Mouse (Mus musculus): ENCODE data around the gene Clrn1. TPM values are rescaled to one million over a fixed set of nuclear protein-coding genes. Genes with fewer than 3 reads are reported as not detected.
"Not testable (repeated sequence)": the region's sequence is repeated elsewhere in the genome, so short reads cannot be mapped to it uniquely, and the experiment has no call there.

The Clrn1 gene
- polyA plus RNA-seq, 1 experiment from 2014 or later, result 0.63 TPM

DNA sequence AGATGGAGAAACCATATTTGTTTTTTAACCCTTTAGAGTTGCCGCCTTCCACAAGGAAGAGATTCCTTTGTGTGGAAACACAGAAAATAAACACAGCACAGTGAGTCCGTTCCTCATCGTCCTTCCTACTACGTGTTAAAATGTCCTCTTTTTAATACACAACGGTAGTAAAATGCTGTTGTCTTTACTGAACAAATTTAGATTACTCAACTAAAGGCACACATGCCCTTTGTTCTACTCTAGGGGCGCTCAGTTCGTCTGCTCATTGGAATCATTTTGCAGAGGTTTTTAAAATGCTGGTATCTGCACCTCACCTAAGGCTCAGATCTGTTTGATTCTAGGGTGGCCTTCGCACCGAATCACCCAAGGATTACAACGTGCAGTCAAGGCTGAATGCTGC lies 2.6 kb upstream of the Clrn1 start:
- H3K27ac ChIP-seq, result no peak overlapping the region
- no peak overlapping the region for H3K9ac ChIP-seq (replicated peaks)
- H3K4me1 ChIP-seq (replicated peaks), result peaks cover 17% of the 10 kb centered on the region; the same call in 1 of the 2 replicates
- H3K9me3 ChIP-seq, result no peaks in the 10 kb centered on the region
- no peak; the same call in 1 of the 2 replicates for ATAC-seq
- no peak overlapping the region for H3K4me2 ChIP-seq (replicated peaks)
- 85% methylated on average over 10 of the region's 10 CpGs for WGBS
- H3K36me3 ChIP-seq, result no peaks in the 10 kb centered on the region
- no peaks in the 10 kb centered on the region for H3K27me3 ChIP-seq
- no peak overlapping the region for H3K4me3 ChIP-seq (replicated peaks)

DNA sequence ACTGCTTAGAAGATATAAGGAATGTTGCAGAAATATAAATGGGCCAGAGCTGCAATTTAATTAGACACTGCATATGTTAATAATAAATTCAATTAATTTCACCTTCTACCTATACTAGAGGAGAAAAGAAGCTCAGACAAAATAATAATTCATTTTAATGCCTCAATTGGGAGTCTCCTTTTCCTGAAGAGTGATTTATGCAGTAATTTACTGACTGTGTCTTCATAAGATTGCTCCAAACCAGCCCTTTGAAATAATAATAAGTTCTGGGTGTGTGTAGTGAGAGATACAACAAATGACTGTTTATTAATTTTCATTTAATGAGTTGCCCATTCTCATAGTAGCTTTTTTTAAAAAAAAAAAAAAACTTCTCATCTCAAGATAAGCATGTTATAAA lies 1.6 kb downstream of the Clrn1 start:
- ATAC-seq, result no peak
- Histone ChIP-seq H3K27me3 (no peaks in the 10 kb centered on the region), H3K36me3 (no peaks in the 10 kb centered on the region), H3K4me3 (replicated peaks) (no peak overlapping the region), H3K27ac (no peak overlapping the region), H3K4me2 (replicated peaks) (no peak overlapping the region), H3K9me3 (no peaks in the 10 kb centered on the region), H3K9ac (replicated peaks) (no peak overlapping the region), H3K4me1 (replicated peaks) (peaks cover 13% of the 10 kb centered on the region; the same call in 1 of the 2 replicates)

DNA sequence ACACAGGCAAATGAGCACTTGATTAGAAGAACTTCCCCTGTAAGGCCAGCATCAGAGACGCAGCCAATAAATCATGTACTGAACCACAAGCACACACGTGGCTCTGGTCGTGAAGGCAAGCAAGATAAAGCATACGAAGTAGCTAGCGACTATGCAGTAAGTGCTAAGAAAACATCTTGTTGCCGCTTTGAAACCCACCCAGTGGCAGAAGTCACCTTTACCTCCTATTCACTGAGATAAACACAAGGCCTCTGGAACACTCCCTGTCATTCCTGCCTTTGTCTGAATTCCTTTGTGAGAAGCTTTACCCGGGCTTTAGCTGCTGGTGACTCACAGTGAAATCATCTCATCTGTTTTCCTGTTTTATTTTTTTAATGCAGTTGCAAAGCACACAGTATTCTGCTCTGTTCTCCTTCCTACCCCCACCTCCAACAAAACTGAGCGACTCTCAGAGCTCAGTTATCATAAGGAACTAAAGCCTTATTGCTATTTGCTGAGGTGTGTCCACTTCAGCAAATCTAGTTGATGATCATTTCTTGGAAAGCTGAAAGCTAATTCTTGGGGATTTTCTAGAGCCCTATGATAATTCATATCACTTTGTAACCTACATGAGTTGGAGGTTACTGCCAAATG lies 2.1 kb downstream of the Clrn1 start:
- 18% methylated on average over 8 of the region's 8 CpGs for WGBS
- Histone ChIP-seq H3K9ac (replicated peaks) (no peak overlapping the region), H3K4me1 (replicated peaks) (peaks cover 8% of the 10 kb centered on the region; the same call in 1 of the 2 replicates), H3K36me3 (no peaks in the 10 kb centered on the region), H3K27me3 (no peaks in the 10 kb centered on the region), H3K9me3 (no peaks in the 10 kb centered on the region), H3K27ac (no peak overlapping the region; the same call in 1 of the 2 replicates), H3K4me2 (replicated peaks) (no peak overlapping the region), H3K4me3 (replicated peaks) (no peak overlapping the region)
- peak; percentile 22; the same call in 1 of the 2 replicates for ATAC-seq

DNA sequence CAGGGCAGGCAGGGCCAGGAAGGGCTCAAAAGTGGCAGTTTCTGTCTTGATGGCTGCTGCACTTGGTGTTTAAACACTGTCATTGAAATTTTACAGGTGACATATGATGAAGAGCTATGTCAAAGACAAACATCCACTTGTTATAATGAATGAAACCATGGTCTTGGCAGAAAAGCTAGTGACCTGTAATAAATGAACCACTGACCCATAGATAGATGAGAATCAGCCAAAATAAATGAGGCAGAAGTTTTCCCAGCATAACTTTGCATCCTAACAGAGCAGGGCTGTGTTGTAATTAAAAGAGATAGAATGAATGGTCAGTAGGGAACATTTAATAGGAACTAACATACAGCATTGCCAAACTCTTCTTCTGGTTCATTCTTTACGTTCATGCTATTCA lies 4.1 kb downstream of the Clrn1 start:
- no peak overlapping the region for H3K27ac ChIP-seq
- no peak for ATAC-seq
- H3K9ac ChIP-seq (replicated peaks), result no peak overlapping the region
- H3K4me1 ChIP-seq (replicated peaks), result peaks cover 8% of the 10 kb centered on the region; the same call in 1 of the 2 replicates
- no peak overlapping the region for H3K4me2 ChIP-seq (replicated peaks)
- H3K36me3 ChIP-seq, result no peaks in the 10 kb centered on the region
- H3K4me3 ChIP-seq (replicated peaks), result no peak overlapping the region
- no peaks in the 10 kb centered on the region for H3K9me3 ChIP-seq
- no peaks in the 10 kb centered on the region for H3K27me3 ChIP-seq
- WGBS, result 55% methylated on average over 1 of the region's 1 CpGs

DNA sequence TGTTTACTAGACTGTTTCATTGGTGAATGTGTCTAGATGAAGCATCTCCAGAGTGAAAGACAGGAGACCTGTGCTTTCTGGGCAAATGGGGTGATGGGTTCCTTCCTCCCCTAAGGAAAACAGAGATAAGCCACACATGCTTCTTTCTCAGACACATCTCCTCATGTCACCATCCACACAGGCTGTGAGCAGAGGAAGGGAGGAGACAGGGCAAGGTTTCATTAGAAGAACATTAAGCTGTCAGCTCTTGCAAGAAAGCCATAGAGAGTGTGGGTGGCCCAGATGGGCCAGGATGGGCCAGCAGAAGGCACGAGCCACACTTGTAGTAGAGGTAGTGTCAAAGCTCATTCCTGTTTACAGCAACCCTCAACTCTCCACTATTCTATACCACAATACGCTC lies 5.0 kb downstream of the Clrn1 start:
- H3K9ac ChIP-seq (replicated peaks), result no peak overlapping the region
- H3K4me3 ChIP-seq (replicated peaks), result no peak overlapping the region
- H3K9me3 ChIP-seq, result no peaks in the 10 kb centered on the region
- H3K27ac ChIP-seq, result no peak overlapping the region
- H3K4me2 ChIP-seq (replicated peaks), result no peak overlapping the region
- WGBS, result 76% methylated on average over 2 of the region's 2 CpGs
- H3K4me1 ChIP-seq (replicated peaks), result peaks cover 8% of the 10 kb centered on the region; the same call in 1 of the 2 replicates
- H3K27me3 ChIP-seq, result no peaks in the 10 kb centered on the region
- no peaks in the 10 kb centered on the region for H3K36me3 ChIP-seq
- ATAC-seq, result no peak

DNA sequence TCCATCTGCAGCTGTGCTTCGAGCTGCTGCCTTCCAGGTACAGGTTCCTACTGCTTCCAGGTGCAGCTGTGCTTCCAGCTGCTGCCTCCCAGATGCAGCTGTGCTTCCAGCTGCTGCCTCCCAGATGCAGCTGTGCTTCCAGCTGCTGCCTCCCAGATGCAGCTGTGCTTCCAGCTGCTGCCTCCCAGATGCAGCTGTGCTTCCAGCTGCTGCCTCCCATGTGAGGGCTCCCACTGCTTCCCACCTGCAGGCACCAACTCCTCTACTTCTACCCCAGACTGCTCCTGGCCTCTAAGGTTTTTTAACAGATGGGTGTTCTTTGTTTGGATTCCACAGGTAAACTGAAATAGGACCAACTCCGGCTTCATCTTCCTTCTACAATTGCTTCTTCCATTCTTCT lies 13.3 kb downstream of the Clrn1 start:
- H3K27ac ChIP-seq; H3K9ac ChIP-seq (replicated peaks); H3K4me1 ChIP-seq (replicated peaks); H3K9me3 ChIP-seq; H3K36me3 ChIP-seq; H3K4me3 ChIP-seq (replicated peaks); H3K4me2 ChIP-seq (replicated peaks); H3K27me3 ChIP-seq; ATAC-seq: not testable (repeated sequence)
- WGBS, result 83% methylated on average over 2 of the region's 2 CpGs

DNA sequence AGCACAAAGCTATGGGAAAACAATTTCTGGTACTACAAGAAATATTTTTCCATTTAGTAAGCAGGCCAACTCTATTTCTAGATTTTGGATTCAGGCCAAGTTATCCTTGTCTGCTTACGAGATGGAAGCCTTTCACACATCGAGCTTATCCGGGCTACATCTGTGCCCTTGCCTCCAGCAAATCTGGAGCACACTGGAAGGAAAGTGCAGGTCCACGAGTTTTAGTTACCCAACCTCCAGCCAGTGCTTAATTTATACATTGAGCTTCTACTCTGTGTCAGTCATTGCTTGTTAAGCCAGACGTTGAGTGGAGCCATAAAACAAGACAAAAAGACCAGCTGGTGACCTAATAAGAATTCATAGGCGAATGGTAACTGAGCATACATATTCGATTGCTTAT lies 19.4 kb downstream of the Clrn1 start:
- ATAC-seq, result peak; percentile 56; the same call in 1 of the 2 replicates
- no peak overlapping the region for H3K27ac ChIP-seq

DNA sequence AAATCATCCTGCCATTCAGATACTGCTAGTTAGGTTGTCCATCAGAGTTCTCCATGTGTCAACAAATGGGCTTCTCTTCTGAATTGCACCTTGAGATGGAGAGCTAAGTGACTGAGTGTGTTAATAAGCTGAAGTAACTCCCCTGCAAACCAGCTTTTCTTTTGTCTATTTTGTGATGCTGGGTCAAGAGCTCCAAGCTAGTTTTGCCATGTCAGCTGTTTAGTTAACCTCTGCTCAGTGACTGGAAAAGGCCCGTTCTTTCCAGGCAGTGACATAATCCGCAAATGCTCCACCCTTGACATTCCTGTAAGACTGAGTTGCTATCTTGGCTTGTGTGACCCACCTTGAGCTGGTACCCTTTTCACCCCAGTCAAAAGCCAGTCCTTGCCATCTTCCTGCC lies 22.2 kb downstream of the Clrn1 start:
- ATAC-seq, result no peak
- H3K36me3 ChIP-seq, result no peaks in the 10 kb centered on the region
- no peaks in the 10 kb centered on the region for H3K9me3 ChIP-seq
- H3K27me3 ChIP-seq, result no peaks in the 10 kb centered on the region
- 66% methylated on average over 2 of the region's 2 CpGs for WGBS
- no peak overlapping the region for H3K4me3 ChIP-seq (replicated peaks)
- no peak overlapping the region for H3K4me2 ChIP-seq (replicated peaks)
- H3K9ac ChIP-seq (replicated peaks), result no peak overlapping the region
- H3K27ac ChIP-seq, result no peak overlapping the region
- peaks cover 5% of the 10 kb centered on the region; the same call in 1 of the 2 replicates for H3K4me1 ChIP-seq (replicated peaks)

More for the DNA sequence above, 19.4 kb downstream of the Clrn1 start:
- Histone ChIP-seq H3K27me3 (no peaks in the 10 kb centered on the region), H3K4me3 (replicated peaks) (no peak overlapping the region), H3K9ac (replicated peaks) (no peak overlapping the region), H3K36me3 (no peaks in the 10 kb centered on the region), H3K4me1 (replicated peaks) (peaks cover 5% of the 10 kb centered on the region; the same call in 1 of the 2 replicates), H3K9me3 (no peaks in the 10 kb centered on the region), H3K4me2 (replicated peaks) (no peak overlapping the region)
- 41% methylated on average over 7 of the region's 7 CpGs for whole genome bisulfite sequencing

DNA sequence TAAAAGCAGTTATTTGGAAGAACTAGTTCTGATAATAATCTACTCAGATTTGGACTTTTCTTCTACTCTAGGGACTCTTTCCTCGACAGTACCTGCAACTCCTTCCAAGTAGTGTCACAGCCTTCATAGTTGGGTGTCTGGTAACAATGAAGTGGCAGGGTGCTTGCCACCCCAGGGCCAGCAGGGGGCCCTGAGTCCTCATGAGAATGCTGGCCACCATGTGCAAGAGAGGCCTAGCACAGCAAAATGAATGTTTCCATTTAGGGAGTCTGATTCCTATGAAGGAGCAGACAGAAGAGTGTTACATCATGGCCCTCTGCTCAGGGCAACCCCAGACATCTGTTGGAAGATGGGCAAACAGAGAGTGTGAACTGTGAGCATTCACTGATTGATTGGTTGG lies 41.7 kb downstream of the Clrn1 start:
- no peak overlapping the region for H3K4me3 ChIP-seq (replicated peaks)
- H3K27ac ChIP-seq, result no peak overlapping the region
- H3K9ac ChIP-seq (replicated peaks), result no peak overlapping the region
- no peak overlapping the region for H3K4me2 ChIP-seq (replicated peaks)
- no peaks in the 10 kb centered on the region for H3K4me1 ChIP-seq (replicated peaks)
- H3K9me3 ChIP-seq, result no peaks in the 10 kb centered on the region
- no peak for ATAC-seq
- H3K36me3 ChIP-seq, result no peaks in the 10 kb centered on the region
- 64% methylated on average over 1 of the region's 1 CpGs for WGBS
- no peaks in the 10 kb centered on the region for H3K27me3 ChIP-seq

DNA sequence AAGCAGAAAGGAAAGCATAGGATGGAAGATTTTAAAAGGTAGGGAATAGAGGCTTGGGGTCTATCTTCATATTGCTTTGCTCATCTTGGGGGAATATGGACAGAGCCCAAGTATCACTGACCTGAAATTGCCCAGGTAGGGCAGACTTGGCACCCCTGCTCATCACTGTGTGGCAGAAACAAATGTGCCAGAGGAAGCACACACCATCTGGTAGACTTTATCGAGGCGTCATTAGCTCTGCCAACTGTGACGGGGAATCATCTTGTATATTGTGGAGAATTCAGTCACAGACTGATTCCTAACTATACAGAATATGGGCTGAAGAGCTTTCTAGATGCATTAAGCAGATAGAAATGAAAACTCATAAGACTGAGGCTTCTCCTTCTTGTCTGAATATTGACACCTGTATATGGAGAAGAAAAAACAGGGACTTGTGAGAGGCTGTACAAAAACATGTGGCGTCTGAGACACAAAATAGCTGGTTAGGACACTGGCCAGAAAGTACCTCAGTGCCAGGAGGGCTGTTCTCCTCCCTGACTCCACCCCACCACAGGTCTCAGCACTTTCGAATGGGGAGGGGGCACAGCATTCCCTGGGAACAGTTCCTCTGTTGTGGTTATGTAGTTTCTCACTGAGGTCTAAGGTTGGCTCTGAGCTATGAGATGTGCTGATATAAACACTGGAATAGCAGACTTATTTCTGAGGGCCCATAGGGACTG lies 51.5 kb downstream of the Clrn1 start:
- Histone ChIP-seq H3K4me2 (replicated peaks) (no peak overlapping the region), H3K36me3 (no peaks in the 10 kb centered on the region), H3K4me1 (replicated peaks) (no peaks in the 10 kb centered on the region), H3K9ac (replicated peaks) (no peak overlapping the region), H3K27me3 (peaks cover 61% of the 10 kb centered on the region), H3K27ac (no peak overlapping the region), H3K4me3 (replicated peaks) (no peak overlapping the region), H3K9me3 (no peaks in the 10 kb centered on the region)
- ATAC-seq, result no peak
- 89% methylated on average over 5 of the region's 5 CpGs for WGBS

DNA sequence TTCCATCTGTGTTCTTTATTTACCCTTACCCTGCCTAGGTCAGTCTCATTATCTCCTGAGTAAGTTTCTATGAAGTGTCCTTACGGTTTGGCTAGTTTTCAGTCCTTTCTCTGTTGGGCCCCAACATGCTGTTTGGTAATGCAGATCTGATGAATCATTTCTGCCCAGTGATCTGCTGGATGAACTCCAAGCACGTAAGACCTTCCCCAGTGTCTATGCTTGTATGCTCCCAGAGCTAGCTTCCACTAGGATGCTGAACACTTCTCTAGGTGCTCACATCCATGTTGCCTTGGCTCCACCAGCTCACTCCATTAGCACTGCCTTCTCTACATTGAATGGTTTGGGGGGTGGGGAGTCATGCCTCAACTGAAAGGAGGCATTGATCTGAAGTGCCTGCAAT lies 52.3 kb downstream of the Clrn1 start:
- Histone ChIP-seq H3K4me3 (replicated peaks) (no peak overlapping the region), H3K9me3 (no peaks in the 10 kb centered on the region), H3K4me1 (replicated peaks) (no peaks in the 10 kb centered on the region), H3K27me3 (peaks cover 68% of the 10 kb centered on the region), H3K9ac (replicated peaks) (no peak overlapping the region), H3K4me2 (replicated peaks) (no peak overlapping the region), H3K36me3 (no peaks in the 10 kb centered on the region), H3K27ac (no peak overlapping the region)
- no peak for ATAC-seq
- 84% methylated on average over 2 of the region's 2 CpGs for WGBS

DNA sequence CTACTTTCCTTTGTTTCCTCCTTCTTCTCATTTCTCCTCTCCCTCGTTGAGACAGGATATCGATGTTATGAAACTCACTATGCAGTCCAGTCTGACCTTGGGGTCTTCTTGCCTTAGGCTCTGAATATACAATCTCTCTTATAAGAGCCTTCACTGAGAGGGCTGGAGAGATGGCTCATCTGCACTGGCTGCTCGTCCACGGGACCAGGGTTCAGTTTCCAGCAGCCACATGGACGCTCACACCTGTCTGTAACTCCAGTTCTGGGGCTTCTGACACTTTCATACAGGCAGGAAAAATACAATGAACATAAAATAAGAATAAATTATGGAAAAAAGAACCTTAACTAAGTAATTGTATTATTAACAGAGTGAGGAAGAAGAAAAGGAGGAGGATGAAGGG lies 53.6 kb downstream of the Clrn1 start:
- H3K4me3 ChIP-seq (replicated peaks), result no peak overlapping the region

More for the DNA sequence above, 53.6 kb downstream of the Clrn1 start:
- Histone ChIP-seq H3K4me1 (replicated peaks) (no peaks in the 10 kb centered on the region; the same call in 1 of the 2 replicates), H3K36me3 (no peaks in the 10 kb centered on the region), H3K4me2 (replicated peaks) (no peak overlapping the region), H3K9ac (replicated peaks) (no peak overlapping the region), H3K27ac (no peak overlapping the region), H3K9me3 (no peaks in the 10 kb centered on the region), H3K27me3 (peaks cover 78% of the 10 kb centered on the region)
- ATAC-seq, result no peak
- 80% methylated on average over 5 of the region's 5 CpGs for WGBS

All from midbrain, embryonic 13.5 days (tissue).